Mouse (Mus musculus) inflammation-experienced regulatory T-cells, adult 16 weeks (primary cell): ENCODE measurements around the gene 0610037L13Rik. TPM values are rescaled to one million over a fixed set of nuclear protein-coding genes. Genes with fewer than 3 reads are reported as not detected.

Source experiments
- polyA plus RNA-seq: library from polyadenylated mRNA; unstranded; fragments of 100-300 nt; shearing (Covaris generic); gene quantifications from one replicate; pipeline ENCODE4 v1.2.1, GENCODE M21; 2017

0610037L13Rik gene
- 72.0 TPM for polyA plus RNA-seq

GRCm38 (mm10) chr4:107889731-107890432 is at the start of gene 0610037L13Rik:
TSS of gene 0610037L13Rik (plus strand) at chr4:107889813.

GRCm38 (mm10) chr4:107879254-107880050 is 10.2 kb upstream of the 0610037L13Rik start, which contains the start of gene Magoh:
TSS of gene Magoh (plus strand) at chr4:107879755.

DNA sequence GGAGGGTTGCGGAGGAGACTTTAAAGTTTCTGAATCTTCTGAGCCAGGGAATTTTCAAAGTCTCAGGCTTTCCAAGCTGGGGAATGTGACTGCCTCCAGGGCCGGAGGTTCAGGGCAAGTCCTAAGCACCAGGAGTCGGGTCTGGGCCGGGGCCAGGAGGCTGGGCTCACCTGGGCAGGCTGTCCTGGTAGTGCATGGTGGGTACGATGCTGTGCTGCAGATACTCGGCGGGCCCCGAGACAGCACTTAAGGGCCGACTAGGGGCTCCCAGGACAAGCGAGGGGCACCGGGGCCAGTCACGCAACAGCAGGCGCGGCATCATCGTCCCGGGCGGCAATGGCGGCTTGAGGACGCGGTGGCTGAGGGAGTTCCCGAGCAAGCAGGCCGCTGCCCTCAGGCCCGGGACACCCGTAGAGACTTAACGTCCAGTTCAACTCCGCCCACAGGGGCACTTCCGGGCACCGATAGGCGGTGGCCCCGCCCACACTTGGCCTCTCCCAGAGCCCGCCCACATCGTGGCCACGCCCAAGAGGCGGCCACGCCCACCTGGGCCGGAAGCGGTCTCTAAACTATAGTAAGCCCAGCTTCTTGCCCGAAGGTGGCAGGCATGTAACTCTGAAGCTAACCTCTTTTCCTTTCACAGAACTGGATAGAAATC is 33.7 kb downstream of the 0610037L13Rik start, which contains the start of gene Cpt2:
TSS of gene Cpt2 (minus strand) at position 466 of the 658 bp plus-strand sequence.

Other genes starting within 250 kb of the 0610037L13Rik start
- not detected for gene Dmrtb1, start 205.6 kb upstream of the 0610037L13Rik start, polyA plus RNA-seq
- gene Lrp8, start 87.6 kb upstream of the 0610037L13Rik start, polyA plus RNA-seq, result 0.56 TPM
- 145 TPM for gene Magoh, start 10.1 kb upstream of the 0610037L13Rik start, polyA plus RNA-seq
- gene Cpt2, start 33.8 kb downstream of the 0610037L13Rik start, polyA plus RNA-seq, result 32.0 TPM
- not detected for gene Slc1a7, start 78.5 kb downstream of the 0610037L13Rik start, polyA plus RNA-seq
- gene Podn, start 206.6 kb downstream of the 0610037L13Rik start, polyA plus RNA-seq, result not detected